Mouse (Mus musculus) C2C12 (cell line): ENCODE data around the gene Asb5.

Experiments
- CTCF ChIP-seq: IDR thresholded peaks from one replicate; pipeline ENCODE4 v1.5.1; 2011; ENCODE audit not compliant: control insufficient read depth, insufficient read depth, insufficient read length
- MAX ChIP-seq: IDR thresholded peaks from one replicate; pipeline ENCODE4 v1.6.1; 2011; ENCODE audit warnings: mild to moderate bottlenecking, control low read depth
- MYOD1 ChIP-seq: IDR thresholded peaks from one replicate; pipeline ENCODE4 v1.6.1; 2011; ENCODE audit warnings: low read depth; ENCODE audit not compliant: control insufficient read depth, insufficient read length
- MYOG ChIP-seq: IDR thresholded peaks from one replicate; pipeline ENCODE4 v1.6.1; 2011; ENCODE audit not compliant: control insufficient read depth, insufficient read length; ENCODE audit errors: extremely low read depth
- USF1 ChIP-seq: IDR thresholded peaks from one replicate; pipeline ENCODE4 v1.6.1; 2011; ENCODE audit warnings: low read depth, mild to moderate bottlenecking, control low read depth, moderate library complexity

DNA sequence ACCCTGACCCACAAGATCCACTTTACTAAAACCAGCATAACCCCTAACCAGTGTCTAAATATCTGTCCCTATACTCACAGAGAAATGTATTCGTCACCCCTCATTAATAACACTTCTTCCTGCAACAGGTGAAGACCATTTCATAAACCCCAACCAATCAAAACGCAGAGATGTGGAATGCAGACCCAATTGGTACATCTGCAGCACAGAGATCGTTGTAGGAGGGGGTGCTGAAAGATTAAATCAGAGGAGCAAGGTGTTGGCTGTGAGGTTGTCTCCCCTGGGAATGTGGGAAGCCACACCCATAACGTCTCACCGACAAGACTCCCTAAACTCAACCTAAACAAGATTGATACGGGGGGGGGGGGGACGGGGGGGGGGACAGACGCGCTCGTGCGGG, 20.6 kb upstream of the Asb5 start:
- TF ChIP-seq MYOD1, result no peak
- no peak for TF ChIP-seq CTCF
- no peak for TF ChIP-seq MAX
- TF ChIP-seq USF1, result no peak
- TF ChIP-seq MYOG, result no peak
